Mouse (Mus musculus): ENCODE measurements around the gene Pigv. TPM values are rescaled to one million over a fixed set of nuclear protein-coding genes. Genes with fewer than 3 reads are reported as not detected.

Gene Pigv
- total RNA-seq (2012; rRNA removed) (7.9 and 8.5 TPM in 2 replicates), polyA plus RNA-seq (2012; ENCODE audit: insufficient read depth in 1 of 2, insufficient read length in 2 of 2, low read depth in 1 of 2, low replicate concordance in 2 of 2, missing spikeins in 1 of 2) (10 to 100 TPM in 1 of 2 experiments, not detected in 1; 12.0 TPM)

DNA sequence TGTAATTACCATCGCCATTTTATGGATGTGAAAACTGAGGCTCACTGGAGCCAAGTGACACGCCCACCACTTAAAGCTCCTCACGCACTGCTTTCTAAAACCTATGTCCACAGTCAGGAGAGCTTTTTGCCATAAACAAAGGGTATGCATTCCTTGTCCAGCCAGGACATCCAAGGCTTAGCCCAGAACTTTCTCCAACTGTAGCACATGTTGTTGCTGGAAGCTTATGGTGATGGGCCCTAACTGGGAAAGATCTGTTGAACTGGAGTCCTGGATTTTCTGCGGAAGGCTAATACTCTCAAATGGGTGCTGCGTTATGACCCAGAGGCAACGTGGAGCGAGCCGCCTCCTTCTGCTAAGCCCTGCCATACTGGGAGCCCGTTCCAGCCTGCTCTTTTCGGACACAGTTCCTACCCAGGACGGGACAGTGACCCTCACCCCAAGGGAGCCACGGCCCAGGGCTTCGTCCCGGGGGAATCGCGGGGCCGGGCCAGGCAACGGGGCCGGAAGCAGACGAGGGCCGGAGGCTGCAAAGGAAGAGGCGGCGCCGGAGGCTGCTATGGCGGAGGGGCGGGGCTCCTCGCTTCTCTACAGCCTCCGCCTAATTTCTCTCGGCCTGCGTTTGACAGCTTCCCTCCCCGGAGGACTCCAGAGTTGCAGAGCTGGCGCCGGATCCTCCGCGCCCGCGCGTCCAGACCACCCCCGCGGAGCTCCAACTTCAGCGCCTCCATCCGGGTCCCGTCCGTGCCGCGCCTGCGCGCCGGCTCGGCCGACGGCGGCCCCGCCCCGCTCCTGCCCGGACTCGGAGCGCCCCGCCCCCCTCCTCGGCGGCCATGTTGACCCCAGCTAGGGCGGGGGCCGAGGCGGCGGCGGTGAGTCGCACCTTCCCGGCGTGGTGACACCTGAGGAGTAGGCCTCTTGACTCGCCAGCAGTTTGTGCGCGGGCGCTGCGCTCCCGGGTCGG lies at the start of gene Pigv:
Pigv (minus strand) TSS at position 767 of the 964 bp plus-strand sequence.
- peak within 1 kb of the TSS; percentile 100 for H3K27ac ChIP-seq (ENCODE audit: control insufficient read depth, low read depth, low read length)
- no peaks in the 10 kb centered on the region for H3K27me3 ChIP-seq (ENCODE audit: control insufficient read depth in 1 of 2, insufficient read depth in 2 of 2, low read length in 2 of 2)
- no peaks in the 10 kb centered on the region for H3K9me3 ChIP-seq (replicated peaks; ENCODE audit: insufficient read depth, low read length)
- peak within 1 kb of the TSS; percentile 75 to 76 for H3K4me3 ChIP-seq (ENCODE audit: control insufficient read depth in 1 of 2, insufficient read depth in 1 of 2, low read depth in 2 of 2, low read length in 2 of 2)
- DNase-seq (ENCODE audit: low read depth, low spot score): peak; percentile 91
- peak within 1 kb of the TSS; percentile 88 for H3K9ac ChIP-seq (ENCODE audit: control insufficient read depth, low read depth, low read length, poor library complexity, severe bottlenecking)
- peaks cover 7% of the 10 kb centered on the region for H3K79me2 ChIP-seq (ENCODE audit: control insufficient read depth, insufficient read depth, low read length, poor library complexity)
- H3K36me3 ChIP-seq (ENCODE audit: control insufficient read depth in 1 of 2, insufficient read depth in 2 of 2, low read length in 2 of 2): peaks cover 0 to 34% of the 10 kb centered on the region in 2 experiments; a peak in 3 of 4 replicates
- peaks cover 12 to 35% of the 10 kb centered on the region in 2 experiments for H3K4me1 ChIP-seq (ENCODE audit: control insufficient read depth in 1 of 2, insufficient read depth in 2 of 2, low read length in 2 of 2)
- TF ChIP-seq NRF1 (IDR thresholded peaks at IDR 0.05; ENCODE audit: insufficient read depth, low read depth, low read length, poor library complexity, severe bottlenecking): peak; percentile 83
- TF ChIP-seq TAL1 (IDR thresholded peaks at IDR 0.05; ENCODE audit: low read length): no peak
- TF ChIP-seq MXI1 (IDR thresholded peaks at IDR 0.05; ENCODE audit: low read depth, low read length): peak; percentile 67
- TF ChIP-seq MYC (IDR thresholded peaks at IDR 0.05; ENCODE audit: low read depth, low read length): 0 out of 2 replicates have a peak, but pooled peaks have one; percentile 28
- TF ChIP-seq TBP (IDR thresholded peaks at IDR 0.05; ENCODE audit: low read depth, low read length): peak; percentile 90
- no peak for TF ChIP-seq GATA1 (IDR thresholded peaks at IDR 0.05; ENCODE audit: low read depth, low read length)
- 0 out of 2 replicates have a peak, but pooled peaks have one; percentile 73 for TF ChIP-seq CHD1 (IDR thresholded peaks at IDR 0.05; ENCODE audit: low read depth, low read length)
- TF ChIP-seq UBTF (IDR thresholded peaks at IDR 0.05; ENCODE audit: borderline replicate concordance, insufficient read depth, low read depth, low read length): 0 out of 2 replicates have a peak, but pooled peaks have one; percentile 80
- TF ChIP-seq E2F4 (IDR thresholded peaks at IDR 0.05; ENCODE audit: borderline replicate concordance, low read depth, low read length): 0 out of 2 replicates have a peak, but pooled peaks have one; percentile 0
- TF ChIP-seq SIN3A (IDR thresholded peaks at IDR 0.05; ENCODE audit: low read length): no peak; the same call in 1 of the 2 replicates
- TF ChIP-seq ZC3H11A (IDR thresholded peaks at IDR 0.05; ENCODE audit: low read depth, low read length): no peak
- TF ChIP-seq GABPA (IDR thresholded peaks at IDR 0.05; ENCODE audit: low read depth, low read length): no peak
- TF ChIP-seq ZMIZ1 (IDR thresholded peaks at IDR 0.05; ENCODE audit: low read depth, low read length): peak; percentile 58
- peak; percentile 52; the same call in 1 of the 2 replicates for TF ChIP-seq MAX (IDR thresholded peaks at IDR 0.05; ENCODE audit: low read length)
- TF ChIP-seq RCOR1 (IDR thresholded peaks at IDR 0.05; ENCODE audit: low read depth, low read length): no peak
- peak; percentile 74 for TF ChIP-seq HCFC1 (IDR thresholded peaks at IDR 0.05; ENCODE audit: low read depth, low read length)
- peak; percentile 47; the same call in 1 of the 2 replicates for TF ChIP-seq TCF12 (IDR thresholded peaks at IDR 0.05; ENCODE audit: low read depth, low read length)
- TF ChIP-seq JUND (IDR thresholded peaks at IDR 0.05; ENCODE audit: low read depth, low read length): no peak
- no peak for TF ChIP-seq MAFK (IDR thresholded peaks at IDR 0.05; ENCODE audit: borderline replicate concordance, low read depth, low read length)
- TF ChIP-seq ZNF384 (IDR thresholded peaks at IDR 0.05; ENCODE audit: low read depth, low read length): no peak
- TF ChIP-seq EP300 (IDR thresholded peaks at IDR 0.05; ENCODE audit: low read depth in 1 of 2, low read length in 2 of 2): no peak; a peak in 1 of 4 replicates
- TF ChIP-seq USF1 (IDR thresholded peaks at IDR 0.05; ENCODE audit: low read depth, low read length): no peak
- 0 out of 2 replicates have a peak, but pooled peaks have one; percentile 37 for TF ChIP-seq ETS1 (IDR thresholded peaks at IDR 0.05; ENCODE audit: low read depth, low read length)
- peak; percentile 63 for TF ChIP-seq NELFE (IDR thresholded peaks at IDR 0.05; ENCODE audit: low read depth, low read length)
- TF ChIP-seq BHLHE40 (IDR thresholded peaks at IDR 0.05; ENCODE audit: borderline replicate concordance, low read depth, low read length): 0 out of 2 replicates have a peak, but pooled peaks have one; percentile 16
- no peak; the same call in 1 of the 2 replicates for TF ChIP-seq POLR2AphosphoS2 (IDR thresholded peaks at IDR 0.05; ENCODE audit: low read length)
- TF ChIP-seq POLR2AphosphoS5 (IDR thresholded peaks at IDR 0.05; ENCODE audit: borderline replicate concordance, low read depth, low read length): no peak
- peak; percentile 85; the same call in 1 of the 2 replicates for TF ChIP-seq MAZ (IDR thresholded peaks at IDR 0.05; ENCODE audit: low read depth, low read length)
- no peak for TF ChIP-seq MYB (IDR thresholded peaks at IDR 0.05; ENCODE audit: low read depth, low read length)
- no peak for TF ChIP-seq USF2 (IDR thresholded peaks at IDR 0.05; ENCODE audit: borderline replicate concordance in 1 of 2, insufficient read depth in 1 of 2, low read depth in 1 of 2, low read length in 2 of 2)
- TF ChIP-seq RAD21 (IDR thresholded peaks at IDR 0.05; ENCODE audit: low read depth, low read length): no peak
- TF ChIP-seq ELF1 (IDR thresholded peaks at IDR 0.05; ENCODE audit: low read depth, low read length): 0 out of 2 replicates have a peak, but pooled peaks have one; percentile 42
- TF ChIP-seq POLR2A (IDR thresholded peaks at IDR 0.05; ENCODE audit: control insufficient read depth in 1 of 2, insufficient read depth in 1 of 2, low read depth in 1 of 2, low read length in 2 of 2, poor library complexity in 1 of 2): peak; percentile 27 to 84; a peak in 3 of 4 replicates
